Mouse (Mus musculus): ENCODE measurements around the gene Evi5l. TPM values are rescaled to one million over a fixed set of nuclear protein-coding genes. Genes with fewer than 3 reads are reported as not detected.

The Evi5l gene
- polyA plus RNA-seq, 1 experiment from 2014 or later: 14.3 TPM

- Histone ChIP-seq H3K27ac (replicated peaks) (no peak overlapping the region), H3K4me2 (no peak overlapping the region), H3K4me1 (peaks cover 2% of the 10 kb centered on the region; the same call in 1 of the 2 replicates), H3K9ac (no peak overlapping the region), H3K27me3 (replicated peaks) (no peaks in the 10 kb centered on the region), H3K4me3 (no peak overlapping the region), H3K9me3 (no peaks in the 10 kb centered on the region), H3K36me3 (peaks cover 8% of the 10 kb centered on the region; the same call in 1 of the 2 replicates)
- 60% methylated on average over 3 of the region's 3 CpGs for WGBS
- ATAC-seq (ENCODE audit: extremely low read depth, insufficient number of reproducible peaks, low FRiP score, low TSS enrichment): no peak
Observed at GRCm38 (mm10) chr8:4172486-4172885, 6.1 kb downstream of the Evi5l start.

GRCm38 (mm10) chr8:4174018-4174417 lies 7.7 kb downstream of the Evi5l start:
- Histone ChIP-seq H3K9me3 (no peaks in the 10 kb centered on the region), H3K27me3 (replicated peaks) (no peaks in the 10 kb centered on the region), H3K27ac (replicated peaks) (no peak overlapping the region), H3K4me3 (no peak overlapping the region), H3K36me3 (peaks cover 8% of the 10 kb centered on the region; the same call in 1 of the 2 replicates), H3K4me1 (no peaks in the 10 kb centered on the region), H3K4me2 (no peak overlapping the region), H3K9ac (no peak overlapping the region)
- WGBS: 85% methylated on average over 2 of the region's 2 CpGs
- ATAC-seq (ENCODE audit: extremely low read depth, insufficient number of reproducible peaks, low FRiP score, low TSS enrichment): no peak

- no peak overlapping the region for H3K9ac ChIP-seq
- H3K4me1 ChIP-seq: no peaks in the 10 kb centered on the region
- 67% methylated on average over 8 of the region's 8 CpGs for WGBS
- no peak for ATAC-seq (ENCODE audit: extremely low read depth, insufficient number of reproducible peaks, low FRiP score, low TSS enrichment)
- H3K36me3 ChIP-seq: peaks cover 50% of the 10 kb centered on the region
- no peaks in the 10 kb centered on the region for H3K27me3 ChIP-seq (replicated peaks)
- H3K9me3 ChIP-seq: no peaks in the 10 kb centered on the region
- H3K27ac ChIP-seq (replicated peaks): no peak overlapping the region
- no peak overlapping the region for H3K4me2 ChIP-seq
- H3K4me3 ChIP-seq: no peak overlapping the region
Observed at GRCm38 (mm10) chr8:4183409-4183808, 17.0 kb downstream of the Evi5l start.

- no peak for ATAC-seq (ENCODE audit: extremely low read depth, insufficient number of reproducible peaks, low FRiP score, low TSS enrichment)
- Histone ChIP-seq H3K4me3 (no peak overlapping the region), H3K27me3 (replicated peaks) (no peaks in the 10 kb centered on the region), H3K27ac (replicated peaks) (no peak overlapping the region), H3K36me3 (peaks cover 57% of the 10 kb centered on the region), H3K9ac (no peak overlapping the region), H3K4me2 (no peak overlapping the region), H3K4me1 (0 out of 2 replicates have a peak, but pooled peaks cover 5% of the 10 kb centered on the region), H3K9me3 (no peaks in the 10 kb centered on the region)
- WGBS: 91% methylated on average over 2 of the region's 2 CpGs
Observed at GRCm38 (mm10) chr8:4186151-4186550, 19.8 kb downstream of the Evi5l start.

GRCm38 (mm10) chr8:4188605-4189004 lies 22.2 kb downstream of the Evi5l start:
- Histone ChIP-seq H3K4me3 (no peak overlapping the region), H3K36me3 (peaks cover 57% of the 10 kb centered on the region), H3K9me3 (no peaks in the 10 kb centered on the region), H3K4me1 (peaks cover 11% of the 10 kb centered on the region; the same call in 1 of the 2 replicates), H3K4me2 (no peak overlapping the region), H3K9ac (0 out of 2 replicates have a peak overlapping the region, but pooled peaks have one; percentile 5), H3K27ac (replicated peaks) (no peak overlapping the region), H3K27me3 (replicated peaks) (no peaks in the 10 kb centered on the region)
- no peak for ATAC-seq (ENCODE audit: extremely low read depth, insufficient number of reproducible peaks, low FRiP score, low TSS enrichment)

- 31% methylated on average over 3 of the region's 3 CpGs for WGBS
- 0 out of 2 replicates have a peak overlapping the region, but pooled peaks have one; percentile 5 for H3K9ac ChIP-seq
- no peak overlapping the region for H3K4me2 ChIP-seq
- no peaks in the 10 kb centered on the region for H3K9me3 ChIP-seq
- peaks cover 11% of the 10 kb centered on the region; the same call in 1 of the 2 replicates for H3K4me1 ChIP-seq
- no peaks in the 10 kb centered on the region; the same call in 1 of the 2 replicates for H3K27me3 ChIP-seq (replicated peaks)
- no peak overlapping the region for H3K4me3 ChIP-seq
- H3K36me3 ChIP-seq: peaks cover 53% of the 10 kb centered on the region
- no peak for ATAC-seq (ENCODE audit: extremely low read depth, insufficient number of reproducible peaks, low FRiP score, low TSS enrichment)
- no peak overlapping the region; the same call in 1 of the 2 replicates for H3K27ac ChIP-seq (replicated peaks)
Observed at GRCm38 (mm10) chr8:4189031-4189722, 22.8 kb downstream of the Evi5l start.

GRCm38 (mm10) chr8:4192305-4192704 lies 25.9 kb downstream of the Evi5l start:
- H3K36me3 ChIP-seq: peaks cover 28% of the 10 kb centered on the region
- ATAC-seq (ENCODE audit: extremely low read depth, insufficient number of reproducible peaks, low FRiP score, low TSS enrichment): no peak

GRCm38 (mm10) chr8:4192807-4193587 lies 26.6 kb downstream of the Evi5l start:
- ATAC-seq (ENCODE audit: extremely low read depth, insufficient number of reproducible peaks, low FRiP score, low TSS enrichment): 0 out of 2 replicates have a peak, but pooled peaks have one; percentile 39
- Histone ChIP-seq H3K9me3 (no peaks in the 10 kb centered on the region), H3K27ac (replicated peaks) (no peak overlapping the region), H3K36me3 (peaks cover 25% of the 10 kb centered on the region), H3K4me1 (peaks cover 11% of the 10 kb centered on the region; the same call in 1 of the 2 replicates), H3K4me3 (no peak overlapping the region), H3K27me3 (replicated peaks) (no peaks in the 10 kb centered on the region; the same call in 1 of the 2 replicates), H3K9ac (peak overlapping the region; percentile 48), H3K4me2 (peak overlapping the region; percentile 41)
- 8% methylated on average over 18 of the region's 18 CpGs for WGBS

More at GRCm38 (mm10) chr8:4192305-4192704, 25.9 kb downstream of the Evi5l start:
- H3K4me1 ChIP-seq: peaks cover 11% of the 10 kb centered on the region; the same call in 1 of the 2 replicates
- no peak overlapping the region for H3K27ac ChIP-seq (replicated peaks)
- H3K4me2 ChIP-seq: no peak overlapping the region
- 65% methylated on average over 5 of the region's 5 CpGs for WGBS
- no peaks in the 10 kb centered on the region for H3K9me3 ChIP-seq
- no peak overlapping the region for H3K9ac ChIP-seq
- H3K27me3 ChIP-seq (replicated peaks): no peaks in the 10 kb centered on the region; the same call in 1 of the 2 replicates
- no peak overlapping the region for H3K4me3 ChIP-seq

- no peaks in the 10 kb centered on the region for H3K9me3 ChIP-seq
- 44% methylated on average over 7 of the region's 7 CpGs for WGBS
- ATAC-seq (ENCODE audit: extremely low read depth, insufficient number of reproducible peaks, low FRiP score, low TSS enrichment): no peak
- H3K27me3 ChIP-seq (replicated peaks): no peaks in the 10 kb centered on the region; the same call in 1 of the 2 replicates
- H3K4me1 ChIP-seq: peaks cover 11% of the 10 kb centered on the region; the same call in 1 of the 2 replicates
- H3K36me3 ChIP-seq: peaks cover 20% of the 10 kb centered on the region
- no peak overlapping the region for H3K27ac ChIP-seq (replicated peaks)
- no peak overlapping the region for H3K4me3 ChIP-seq
- peak overlapping the region; percentile 41 for H3K4me2 ChIP-seq
- H3K9ac ChIP-seq: peak overlapping the region; percentile 48
Observed at GRCm38 (mm10) chr8:4193588-4193894, 27.2 kb downstream of the Evi5l start.

- no peak overlapping the region for H3K4me3 ChIP-seq
- WGBS: 42% methylated on average over 2 of the region's 2 CpGs
Observed at GRCm38 (mm10) chr8:4201321-4201720, 35.0 kb downstream of the Evi5l start.

More at GRCm38 (mm10) chr8:4201321-4201720, 35.0 kb downstream of the Evi5l start:
- ATAC-seq (ENCODE audit: extremely low read depth, insufficient number of reproducible peaks, low FRiP score, low TSS enrichment): no peak
- Histone ChIP-seq H3K27ac (replicated peaks) (no peak overlapping the region), H3K27me3 (replicated peaks) (peaks cover 39% of the 10 kb centered on the region), H3K4me1 (peaks cover 11% of the 10 kb centered on the region), H3K9me3 (no peaks in the 10 kb centered on the region), H3K36me3 (peaks cover 11% of the 10 kb centered on the region), H3K4me2 (no peak overlapping the region), H3K9ac (no peak overlapping the region)
